Mouse (Mus musculus) bone marrow, adult 2 months (tissue): Measurements from ENCODE around the gene Gnl2. TPM values are rescaled to one million over a fixed set of nuclear protein-coding genes. Genes with fewer than 3 reads are reported as not detected.

ENCODE experiments used
- H3K27ac ChIP-seq: fragments of 200-500 bp; 2 replicates; pipeline ENCODE4 v1.5.1; 2012; ENCODE audit warnings: low read depth, mild to moderate bottlenecking, control low read depth, inconsistent platforms, low read length; ENCODE audit not compliant: control insufficient read depth, poor library complexity, insufficient read depth
- H3K4me1 ChIP-seq: fragments of 200-500 bp; 2 replicates; pipeline ENCODE4 v1.6.1; 2011; ENCODE audit warnings: low read length; ENCODE audit not compliant: control insufficient read depth, insufficient read depth
- H3K4me3 ChIP-seq: fragments of 200-500 bp; replicated peaks from 2 replicates; pipeline ENCODE3; 2011; ENCODE audit warnings: mild to moderate bottlenecking, low read depth, low read length, control low read depth; ENCODE audit not compliant: control insufficient read depth
- CTCF ChIP-seq: fragments of 200-500 bp; IDR thresholded peaks from 2 replicates; pipeline ENCODE4 v1.5.1; 2011; ENCODE audit warnings: low read length, control low read depth; ENCODE audit not compliant: control insufficient read depth, insufficient read depth
- POLR2A ChIP-seq: fragments of 200-500 bp; IDR thresholded peaks from 2 replicates; pipeline ENCODE4 v1.6.1; 2011; ENCODE audit warnings: low read depth, mild to moderate bottlenecking, control low read depth, low read length, borderline replicate concordance; ENCODE audit not compliant: control insufficient read depth
- WGBS: fragments of 180-500 bp; shearing (Covaris S2); methylation state at CpG from one replicate; pipeline ENCODE4 v1.1.7; 2018; 5-methylcytosine and 5-hydroxymethylcytosine counted together
- polyA plus RNA-seq: library from polyadenylated mRNA; stranded (reverse); fragments of >200 nt; gene quantifications from 2 replicates; pipeline ENCODE4 v1.2.4, GENCODE M21; 2011; ENCODE audit warnings: low replicate concordance; ENCODE audit not compliant: missing spikeins, insufficient read depth, insufficient read length

Gene Gnl2
- polyA plus RNA-seq, 1 experiment: 65.5 TPM

DNA sequence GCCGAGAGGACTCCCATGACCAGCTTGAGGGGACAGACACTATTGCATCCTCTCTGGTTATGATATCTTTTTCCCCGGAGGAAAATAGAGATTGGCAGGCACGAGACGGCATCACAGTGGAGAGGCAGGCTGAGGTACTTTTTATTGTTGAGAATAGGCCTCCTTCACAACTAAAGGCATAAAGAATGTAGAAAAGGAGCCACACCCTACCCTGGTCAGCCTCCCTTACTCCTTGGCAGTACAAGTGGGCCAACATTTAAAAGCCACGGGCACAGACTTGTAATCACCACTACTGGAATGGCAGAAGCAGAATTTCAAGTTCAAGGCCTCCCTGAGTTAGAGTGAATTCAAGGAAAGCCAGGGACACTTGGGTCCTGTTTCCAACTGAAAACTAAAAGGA is 41.6 kb downstream of the Gnl2 start:
- WGBS: 76% methylated on average over 5 of the region's 5 CpGs
- Histone ChIP-seq H3K4me1 (no peaks in the 10 kb centered on the region; the same call in 1 of the 2 replicates), H3K27ac (no peak overlapping the region), H3K4me3 (no peak overlapping the region)
- TF ChIP-seq CTCF: no peak
- TF ChIP-seq POLR2A: no peak

DNA sequence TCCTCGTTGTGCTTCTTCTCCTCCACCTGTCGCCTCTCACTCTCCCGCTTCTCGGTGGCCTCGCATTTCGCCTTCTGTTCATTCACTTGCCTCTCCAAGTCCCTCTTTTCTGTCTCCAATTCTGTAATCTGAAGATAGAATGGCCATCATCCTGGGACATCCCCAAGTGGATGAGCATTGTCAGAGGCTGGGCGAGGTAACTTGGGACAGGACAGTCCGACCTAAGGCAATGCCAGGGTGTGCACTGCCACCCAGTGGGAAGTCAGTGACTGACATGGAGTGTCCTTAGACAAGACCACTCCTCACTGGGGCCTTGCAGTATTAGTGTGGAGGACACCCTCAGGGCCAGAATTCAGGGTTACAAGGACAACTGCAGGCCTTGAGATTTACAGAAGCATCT is 42.6 kb downstream of the Gnl2 start:
- Histone ChIP-seq H3K4me1 (no peaks in the 10 kb centered on the region; the same call in 1 of the 2 replicates), H3K4me3 (peak overlapping the region; percentile 6), H3K27ac (no peak overlapping the region)
- TF ChIP-seq CTCF (peak; percentile 97), POLR2A (no peak)
- 9% methylated on average over 8 of the region's 8 CpGs for WGBS

GRCm38 (mm10) chr4:125063829-125064228 is 47.4 kb downstream of the Gnl2 start:
- 45% methylated on average over 8 of the region's 8 CpGs for WGBS
- TF ChIP-seq POLR2A: no peak
- TF ChIP-seq CTCF: no peak
- Histone ChIP-seq H3K27ac (no peak overlapping the region), H3K4me3 (no peak overlapping the region), H3K4me1 (peaks cover 1% of the 10 kb centered on the region; the same call in 1 of the 2 replicates)

DNA sequence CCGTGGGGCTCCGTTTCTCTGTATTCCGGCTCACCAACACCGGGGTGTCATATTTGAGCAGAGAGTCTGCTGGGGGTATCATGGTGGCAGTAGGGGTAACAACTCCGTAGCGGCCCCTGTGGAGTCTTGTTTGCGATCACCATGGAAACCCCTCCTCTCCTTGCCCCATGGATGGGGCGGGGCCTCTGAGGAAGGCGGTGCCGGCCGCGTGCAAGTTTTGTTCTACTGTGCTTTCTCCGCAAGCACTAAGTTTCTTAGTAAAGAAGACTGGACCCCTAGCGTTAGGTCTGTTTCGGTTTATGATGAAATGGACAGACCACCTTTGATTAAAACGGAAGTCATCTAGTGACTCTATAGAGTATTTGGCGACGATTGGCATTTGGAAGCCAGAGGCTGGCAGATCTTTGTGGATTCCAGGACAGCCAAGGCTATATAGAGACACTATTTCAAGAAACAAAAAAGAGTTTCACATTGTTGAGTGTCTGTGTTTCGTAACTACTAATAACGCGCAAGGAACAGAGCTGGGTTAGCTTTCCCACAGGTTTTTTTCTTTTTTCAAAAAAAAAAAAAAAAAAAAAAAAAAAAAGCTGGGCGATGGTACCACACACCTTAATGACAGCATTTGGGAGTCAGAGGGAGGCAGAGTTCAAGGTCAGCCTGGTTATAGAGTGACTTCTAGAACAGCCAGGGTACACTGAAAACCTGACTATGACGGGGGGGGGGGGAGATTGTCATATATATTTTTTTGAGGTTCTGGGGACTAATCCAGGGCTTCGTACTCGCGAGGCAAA is 49.3 kb downstream of the Gnl2 start, which contains the start of gene Dnali1:
Gene Dnali1, minus strand, starts transcription at position 187 of the 791 bp plus-strand sequence.
- H3K4me1 ChIP-seq: peaks cover 1% of the 10 kb centered on the region; the same call in 1 of the 2 replicates
- H3K4me3 ChIP-seq: peak within 1 kb of the TSS; percentile 85
- H3K27ac ChIP-seq: peak within 1 kb of the TSS; percentile 62
- TF ChIP-seq POLR2A (no peak), CTCF (no peak)
- 3% methylated on average over 26 of the region's 26 CpGs for WGBS

GRCm38 (mm10) chr4:125066490-125067370 is 50.3 kb downstream of the Gnl2 start, which contains the start of gene Snip1:
Snip1 (plus strand) TSS chr4:125066672.
- under 1% methylated on average over 78 of the region's 78 CpGs for WGBS
- Histone ChIP-seq H3K4me1 (peaks cover 1% of the 10 kb centered on the region; the same call in 1 of the 2 replicates), H3K27ac (peak within 1 kb of the TSS; percentile 62), H3K4me3 (peak within 1 kb of the TSS; percentile 85)
- TF ChIP-seq POLR2A: peak; percentile 93
- TF ChIP-seq CTCF: no peak

DNA sequence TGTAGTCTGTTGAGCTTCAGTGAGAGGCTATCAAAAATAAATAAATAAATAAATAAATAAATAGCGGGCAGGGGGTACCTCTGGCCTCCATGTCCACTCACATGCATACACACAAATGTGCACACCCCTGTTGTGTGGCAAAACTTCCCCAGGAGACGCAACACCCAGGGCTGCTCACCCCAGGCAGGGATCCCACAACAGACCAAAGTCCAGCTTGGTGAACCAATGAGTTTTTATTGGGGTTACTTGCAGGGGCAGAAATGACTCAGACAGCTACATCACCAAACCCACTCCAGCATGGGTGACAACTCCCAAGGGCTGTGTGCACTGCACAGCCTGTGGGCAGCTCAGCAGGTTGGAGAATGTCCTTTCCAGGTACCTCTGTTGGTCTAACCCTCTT is 61.3 kb downstream of the Gnl2 start:
- no peaks in the 10 kb centered on the region for H3K4me1 ChIP-seq
- TF ChIP-seq CTCF (no peak), POLR2A (no peak)
- WGBS: 79% methylated on average over 2 of the region's 2 CpGs
- H3K27ac ChIP-seq: no peak overlapping the region
- H3K4me3 ChIP-seq: no peak overlapping the region

DNA sequence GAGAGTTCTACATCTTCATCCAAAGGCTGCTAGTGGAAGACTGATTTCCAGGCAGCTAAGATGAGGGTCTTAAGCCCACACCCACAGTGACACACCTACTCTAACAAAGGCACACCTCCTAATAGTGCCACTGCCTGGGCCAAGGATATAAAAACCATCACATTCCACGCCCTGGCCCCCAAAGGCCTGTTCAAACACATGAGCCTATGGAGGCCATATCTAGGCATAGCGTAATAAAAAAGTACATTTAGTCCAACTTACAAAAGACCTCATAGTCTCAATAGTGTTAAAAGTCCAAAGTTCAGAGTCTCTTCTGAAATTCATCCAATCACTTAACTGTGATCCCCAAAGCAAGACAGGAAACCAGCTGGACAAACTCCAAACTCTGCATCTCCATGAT is 62.3 kb downstream of the Gnl2 start:
- H3K4me1 ChIP-seq: no peaks in the 10 kb centered on the region
- 88% methylated on average over 2 of the region's 2 CpGs for WGBS
- TF ChIP-seq CTCF: no peak
- TF ChIP-seq POLR2A: no peak
- no peak overlapping the region for H3K4me3 ChIP-seq
- no peak overlapping the region for H3K27ac ChIP-seq
